Mouse (Mus musculus): ENCODE measurements around the gene Smim14.

DNA sequence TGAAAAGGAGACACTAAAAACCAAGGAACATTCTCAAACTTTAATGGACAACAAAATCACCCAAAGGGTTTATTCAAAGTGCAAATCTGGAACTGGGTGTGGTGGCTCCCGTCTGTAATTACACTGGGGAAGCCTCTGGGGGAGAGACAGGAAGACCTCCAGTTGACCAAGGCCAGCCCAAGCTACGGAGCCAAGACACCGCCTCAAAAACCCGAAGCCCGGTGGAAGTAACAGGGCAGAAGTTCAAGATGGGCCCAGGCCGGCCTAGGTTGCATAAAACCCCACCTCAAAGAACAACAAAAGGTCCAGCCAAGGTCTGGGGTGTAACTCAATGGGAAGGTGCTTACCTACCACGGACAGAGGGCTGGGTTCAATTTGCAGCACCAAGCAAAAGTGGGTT lies 48.3 kb downstream of the Smim14 start:
- TF ChIP-seq POLR2A (IDR thresholded peaks at IDR 0.05; ENCODE audit: control insufficient read depth in 1 of 2, insufficient read depth in 1 of 2, low read depth in 1 of 2, low read length in 2 of 2, poor library complexity in 1 of 2) = no peak
- no peak for TF ChIP-seq TBP (IDR thresholded peaks at IDR 0.05; ENCODE audit: low read depth, low read length)
- no peak for TF ChIP-seq CTCF (IDR thresholded peaks at IDR 0.05 in 2 of 3, conservative IDR thresholded peaks at IDR 0.05 in 1 of 3; ENCODE audit: control insufficient read depth in 1 of 3, insufficient read depth in 1 of 3, low read depth in 2 of 3, low read length in 3 of 3, poor library complexity in 1 of 3, severe bottlenecking in 1 of 3)
- no peak for TF ChIP-seq ZMIZ1 (IDR thresholded peaks at IDR 0.05; ENCODE audit: low read depth, low read length)
- TF ChIP-seq POLR2AphosphoS2 (IDR thresholded peaks at IDR 0.05; ENCODE audit: low read length) = no peak
